Mouse (Mus musculus) neural tube, embryonic 13.5 days (tissue): ENCODE data around the gene Ces5a. TPM values are rescaled to one million over a fixed set of nuclear protein-coding genes. Genes with fewer than 3 reads are reported as not detected.

Source experiments
- ATAC-seq: fragments of 200-750 bp; cut with Nextera tagmentation; 2 replicates; pipeline ENCODE4 v1.8.0; 2017; ENCODE audit warnings: low read depth, mild to moderate bottlenecking, moderate TSS enrichment, moderate library complexity
- H3K27ac ChIP-seq: fragments of 300-500 bp; sonication (generic); replicated peaks from 2 replicates; pipeline ENCODE4 v1.5.1; 2015; ENCODE audit warnings: moderate library complexity, mild to moderate bottlenecking, inconsistent platforms
- H3K27me3 ChIP-seq: fragments of 300-500 bp; sonication (generic); 2 replicates; pipeline ENCODE4 v1.6.1; 2015; ENCODE audit warnings: mild to moderate bottlenecking, inconsistent platforms
- H3K36me3 ChIP-seq: fragments of 300-500 bp; sonication (generic); 2 replicates; pipeline ENCODE4 v1.6.1; 2015; ENCODE audit warnings: mild to moderate bottlenecking, inconsistent platforms
- H3K4me1 ChIP-seq: fragments of 300-500 bp; sonication (generic); replicated peaks from 2 replicates; pipeline ENCODE4 v1.6.1; 2015; ENCODE audit warnings: inconsistent platforms
- H3K4me2 ChIP-seq: fragments of 300-500 bp; sonication (generic); 2 replicates; pipeline ENCODE4 v1.6.1; 2015; ENCODE audit warnings: inconsistent platforms, mild to moderate bottlenecking, moderate library complexity
- H3K4me3 ChIP-seq: fragments of 300-500 bp; sonication (generic); 2 replicates; pipeline ENCODE4 v1.5.1; 2015; ENCODE audit warnings: mild to moderate bottlenecking, inconsistent platforms
- H3K9ac ChIP-seq: fragments of 300-500 bp; sonication (generic); 2 replicates; pipeline ENCODE4 v1.6.1; 2015; ENCODE audit warnings: moderate library complexity, mild to moderate bottlenecking, inconsistent platforms
- H3K9me3 ChIP-seq: fragments of 300-500 bp; sonication (generic); 2 replicates; pipeline ENCODE4 v1.6.1; 2016; ENCODE audit warnings: inconsistent platforms
- WGBS: fragments of 180-500 bp; shearing (Covaris S2); methylation state at CpG from one replicate; pipeline ENCODE4 v1.1.7; 2015; 5-methylcytosine and 5-hydroxymethylcytosine counted together
- polyA plus RNA-seq: library from polyadenylated mRNA; unstranded; fragments of >200 nt; fragmentation: Nextera tagmentation; extraction: Ambion mirVana; gene quantifications from 2 replicates; pipeline ENCODE4 v1.2.1, GENCODE M21; 2015

Gene Ces5a
- polyA plus RNA-seq, result 0.31 TPM in 1 of 2 replicates, not detected in the other

DNA sequence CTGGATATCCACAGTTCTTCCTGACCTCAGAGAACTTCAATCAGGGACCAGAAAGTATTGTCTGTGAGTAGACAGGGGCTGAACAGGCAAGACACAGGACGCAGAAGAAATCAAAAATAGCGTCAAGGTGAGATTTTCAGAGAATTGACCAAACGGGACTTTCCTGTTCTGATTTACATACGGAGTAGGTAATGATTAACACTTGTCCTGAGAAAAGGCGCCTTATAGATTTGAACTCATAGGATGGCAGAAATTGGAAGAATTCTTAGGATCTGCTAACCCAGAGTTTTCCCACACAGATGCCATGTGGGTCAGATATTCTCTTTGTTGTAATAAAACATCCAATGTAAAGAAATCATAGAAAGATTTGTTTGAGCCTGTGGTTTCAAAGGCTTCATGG lies at the start of gene Ces5a:
Ces5a (minus strand) TSS at position 101 of the 400 bp plus-strand sequence.
- Histone ChIP-seq H3K9me3 (no peaks in the 10 kb centered on the region), H3K4me2 (no peak within 1 kb of the TSS), H3K4me1 (no peaks in the 10 kb centered on the region), H3K27ac (no peak within 1 kb of the TSS), H3K4me3 (no peak within 1 kb of the TSS), H3K9ac (no peak within 1 kb of the TSS), H3K36me3 (no peaks in the 10 kb centered on the region), H3K27me3 (no peaks in the 10 kb centered on the region)
- no peak for ATAC-seq
- WGBS, result 92% methylated on average over 5 of the region's 5 CpGs

DNA sequence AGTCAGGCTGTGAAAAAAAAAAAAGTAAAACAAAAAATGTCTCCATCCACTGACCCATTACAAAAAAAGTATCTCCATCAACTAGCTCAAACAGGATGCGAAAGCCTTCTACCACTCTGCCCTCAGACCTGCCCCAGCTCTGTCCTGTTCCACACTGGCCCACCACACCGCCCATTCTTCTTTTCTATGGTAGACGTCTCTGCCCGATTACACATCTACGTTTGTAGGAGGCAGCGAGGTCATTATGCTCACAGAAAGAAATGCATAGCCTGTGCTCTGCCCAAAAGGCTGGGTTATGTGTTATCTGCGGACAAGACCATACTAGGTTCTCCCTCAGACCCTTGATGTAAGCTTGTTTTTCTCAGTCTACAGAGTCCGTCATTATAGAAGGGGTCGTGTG lies 37.2 kb upstream of the Ces5a start:
- Histone ChIP-seq H3K4me3 (no peak overlapping the region), H3K4me2 (no peak overlapping the region), H3K9me3 (0 out of 2 replicates have a peak, but pooled peaks cover 8% of the 10 kb centered on the region), H3K36me3 (no peaks in the 10 kb centered on the region), H3K9ac (no peak overlapping the region), H3K27ac (peak overlapping the region; percentile 79), H3K4me1 (peaks cover 45% of the 10 kb centered on the region), H3K27me3 (no peaks in the 10 kb centered on the region)
- no peak for ATAC-seq
- 75% methylated on average over 9 of the region's 9 CpGs for WGBS

GRCm38 (mm10) chr8:93572095-93572501 lies 36.5 kb upstream of the Ces5a start:
- Histone ChIP-seq H3K4me2 (no peak overlapping the region), H3K27me3 (no peaks in the 10 kb centered on the region), H3K4me1 (peaks cover 47% of the 10 kb centered on the region), H3K9me3 (0 out of 2 replicates have a peak, but pooled peaks cover 8% of the 10 kb centered on the region), H3K27ac (peak overlapping the region; percentile 79), H3K4me3 (no peak overlapping the region), H3K9ac (no peak overlapping the region), H3K36me3 (no peaks in the 10 kb centered on the region)
- 21% methylated on average over 2 of the region's 2 CpGs for WGBS
- ATAC-seq, result peak; percentile 60; the same call in 1 of the 2 replicates

DNA sequence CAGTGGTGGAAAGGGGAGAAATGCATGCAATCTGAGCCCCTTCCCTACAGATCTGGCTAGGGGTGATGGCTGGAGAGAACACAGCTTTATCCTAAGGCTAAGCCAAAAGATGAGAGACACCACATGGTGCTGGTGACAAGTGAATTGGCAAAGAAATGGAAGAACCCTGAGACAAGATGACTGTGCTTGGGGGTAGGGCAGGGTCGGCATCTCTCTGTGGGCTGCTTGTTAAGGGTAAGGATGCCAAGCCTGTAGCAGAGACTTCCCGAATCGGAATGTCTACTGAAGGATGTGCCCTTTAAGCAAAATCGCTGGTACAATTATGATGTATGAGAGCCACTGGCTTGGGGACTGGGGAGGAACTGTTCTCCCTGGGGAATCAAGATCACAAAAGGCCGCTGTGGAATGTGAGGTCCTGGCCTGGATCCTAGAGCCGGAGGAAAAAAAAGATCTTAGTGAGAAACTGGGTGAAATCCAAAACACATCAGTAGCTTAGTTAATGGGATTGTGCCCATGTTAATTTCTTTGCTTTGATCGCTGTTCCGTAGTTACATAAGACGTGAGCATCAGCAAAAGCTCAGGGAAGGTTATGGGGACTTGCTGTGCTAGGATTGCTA lies 35.8 kb upstream of the Ces5a start:
- H3K36me3 ChIP-seq, result no peaks in the 10 kb centered on the region
- H3K4me3 ChIP-seq, result no peak overlapping the region
- no peak overlapping the region for H3K9ac ChIP-seq
- H3K4me1 ChIP-seq, result peaks cover 51% of the 10 kb centered on the region
- WGBS, result 26% methylated on average over 9 of the region's 9 CpGs
- ATAC-seq, result no peak
- H3K9me3 ChIP-seq, result 0 out of 2 replicates have a peak, but pooled peaks cover 8% of the 10 kb centered on the region
- peak overlapping the region; percentile 79 for H3K27ac ChIP-seq
- H3K4me2 ChIP-seq, result no peak overlapping the region
- H3K27me3 ChIP-seq, result no peaks in the 10 kb centered on the region

DNA sequence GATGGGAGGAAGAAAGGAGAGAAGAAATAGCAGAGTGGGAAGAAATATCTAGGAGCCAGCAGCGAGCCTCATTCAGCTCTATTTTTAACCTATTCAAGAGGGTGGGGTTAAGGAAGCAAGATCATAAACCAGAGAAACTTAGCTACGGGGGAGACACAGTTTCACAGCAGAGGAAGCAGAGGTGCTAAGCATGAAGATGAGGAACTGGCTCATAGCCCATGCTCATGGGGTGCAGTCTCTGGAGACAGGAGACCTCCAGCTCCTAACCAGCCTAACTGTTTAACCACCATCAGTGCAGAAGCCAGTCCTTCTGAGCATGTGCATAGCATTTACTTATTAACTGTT lies 34.5 kb upstream of the Ces5a start:
- no peaks in the 10 kb centered on the region for H3K36me3 ChIP-seq
- H3K9ac ChIP-seq, result no peak overlapping the region
- WGBS, result 25% methylated on average over 2 of the region's 2 CpGs
- H3K27me3 ChIP-seq, result no peaks in the 10 kb centered on the region
- peak overlapping the region; percentile 79 for H3K27ac ChIP-seq
- H3K4me1 ChIP-seq, result peaks cover 51% of the 10 kb centered on the region
- H3K4me3 ChIP-seq, result no peak overlapping the region
- 0 out of 2 replicates have a peak, but pooled peaks cover 8% of the 10 kb centered on the region for H3K9me3 ChIP-seq
- ATAC-seq, result peak; percentile 21
- peak overlapping the region; percentile 21; the same call in 1 of the 2 replicates for H3K4me2 ChIP-seq

DNA sequence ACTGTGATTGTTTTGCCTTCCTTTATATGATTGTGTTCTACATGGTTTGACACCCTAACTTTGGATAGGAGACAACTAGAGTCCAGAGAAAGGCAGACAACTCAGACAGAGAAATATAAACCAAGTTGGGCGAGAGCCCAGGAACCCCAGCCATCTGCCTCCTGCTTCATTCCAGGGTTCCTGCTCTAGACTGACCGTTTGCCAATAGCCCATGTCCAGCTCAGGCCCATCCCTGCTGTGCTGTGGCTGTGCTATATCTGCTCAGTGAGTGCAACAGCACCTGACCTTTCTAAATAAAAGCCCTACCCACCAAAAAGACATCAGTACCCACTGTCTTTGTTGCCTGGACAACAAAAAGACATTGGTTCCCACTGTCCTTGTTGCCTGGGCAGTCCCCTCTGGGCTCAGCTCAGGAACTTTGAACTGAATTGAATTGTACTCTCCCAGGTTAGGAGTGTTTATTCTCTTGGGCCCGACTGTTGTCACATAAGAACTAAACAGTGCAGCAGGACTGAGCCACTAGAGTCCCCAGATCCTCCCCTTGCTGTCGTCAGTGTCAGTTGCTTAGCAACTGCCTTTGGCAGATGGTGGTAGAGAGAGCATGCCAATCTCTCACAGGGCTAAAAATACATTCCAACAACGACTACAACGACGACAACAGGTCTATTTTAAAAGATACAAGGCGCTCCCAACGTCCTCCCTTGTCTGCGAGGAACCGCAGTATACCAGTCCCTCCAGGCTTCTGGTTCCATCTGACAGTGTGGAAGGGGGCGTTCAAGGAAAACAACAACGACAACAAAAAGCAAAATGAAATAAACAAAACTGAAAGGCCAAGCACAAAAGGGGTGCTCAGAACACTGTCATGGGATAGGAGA lies 33.9 kb upstream of the Ces5a start:
- Histone ChIP-seq H3K4me1 (peaks cover 51% of the 10 kb centered on the region), H3K9ac (no peak overlapping the region), H3K9me3 (0 out of 2 replicates have a peak, but pooled peaks cover 8% of the 10 kb centered on the region), H3K27ac (peak overlapping the region; percentile 79), H3K4me2 (peak overlapping the region; percentile 21; the same call in 1 of the 2 replicates), H3K27me3 (no peaks in the 10 kb centered on the region), H3K4me3 (no peak overlapping the region), H3K36me3 (no peaks in the 10 kb centered on the region)
- WGBS, result 39% methylated on average over 13 of the region's 13 CpGs
- peak; percentile 87 for ATAC-seq

GRCm38 (mm10) chr8:93568666-93569065 lies 33.0 kb upstream of the Ces5a start:
- ATAC-seq, result no peak
- Histone ChIP-seq H3K4me2 (no peak overlapping the region), H3K27ac (no peak overlapping the region)

GRCm38 (mm10) chr8:93567086-93567485 lies 31.5 kb upstream of the Ces5a start:
- no peak for ATAC-seq
- H3K27ac ChIP-seq, result peak overlapping the region; percentile 25; the same call in 1 of the 2 replicates
- 60% methylated on average over 9 of the region's 9 CpGs for WGBS

More at GRCm38 (mm10) chr8:93568666-93569065, 33.0 kb upstream of the Ces5a start:
- no peaks in the 10 kb centered on the region for H3K27me3 ChIP-seq
- no peaks in the 10 kb centered on the region for H3K36me3 ChIP-seq
- WGBS, result 93% methylated on average over 3 of the region's 3 CpGs
- H3K4me3 ChIP-seq, result no peak overlapping the region
- peaks cover 47% of the 10 kb centered on the region for H3K4me1 ChIP-seq
- H3K9me3 ChIP-seq, result 0 out of 2 replicates have a peak, but pooled peaks cover 8% of the 10 kb centered on the region
- no peak overlapping the region for H3K9ac ChIP-seq

GRCm38 (mm10) chr8:93564634-93565033 lies 29.0 kb upstream of the Ces5a start:
- Histone ChIP-seq H3K9ac (no peak overlapping the region), H3K4me2 (no peak overlapping the region), H3K27me3 (no peaks in the 10 kb centered on the region), H3K9me3 (0 out of 2 replicates have a peak, but pooled peaks cover 8% of the 10 kb centered on the region), H3K36me3 (no peaks in the 10 kb centered on the region), H3K4me1 (peaks cover 11% of the 10 kb centered on the region), H3K27ac (no peak overlapping the region), H3K4me3 (no peak overlapping the region)
- WGBS, result 84% methylated on average over 4 of the region's 4 CpGs
- ATAC-seq, result no peak

More at GRCm38 (mm10) chr8:93567086-93567485, 31.5 kb upstream of the Ces5a start:
- 0 out of 2 replicates have a peak, but pooled peaks cover 8% of the 10 kb centered on the region for H3K9me3 ChIP-seq
- peaks cover 35% of the 10 kb centered on the region for H3K4me1 ChIP-seq
- H3K9ac ChIP-seq, result no peak overlapping the region
- no peak overlapping the region for H3K4me2 ChIP-seq
- no peaks in the 10 kb centered on the region for H3K36me3 ChIP-seq
- H3K4me3 ChIP-seq, result no peak overlapping the region
- H3K27me3 ChIP-seq, result no peaks in the 10 kb centered on the region

DNA sequence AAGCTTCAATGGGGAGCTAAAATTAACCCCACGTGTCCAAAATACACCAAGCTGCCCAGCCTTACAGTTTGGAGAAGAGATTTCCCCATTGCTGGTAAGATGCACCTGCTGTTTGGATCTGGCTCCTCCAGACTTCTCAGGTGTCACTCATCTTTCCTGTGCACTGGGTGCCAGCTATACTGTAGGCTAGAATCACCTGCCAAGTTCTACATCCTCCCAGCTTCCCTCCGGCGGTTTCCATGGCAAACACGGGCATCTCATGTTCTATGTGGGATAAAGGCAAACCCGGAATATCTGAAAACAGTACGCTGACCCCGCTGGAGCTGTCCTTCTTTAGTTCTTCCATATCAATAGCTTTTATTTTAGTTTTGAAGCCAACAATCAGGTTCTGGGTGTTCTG lies 27.9 kb upstream of the Ces5a start:
- Histone ChIP-seq H3K9me3 (0 out of 2 replicates have a peak, but pooled peaks cover 5% of the 10 kb centered on the region), H3K4me2 (no peak overlapping the region), H3K36me3 (no peaks in the 10 kb centered on the region), H3K4me1 (peaks cover 6% of the 10 kb centered on the region; the same call in 1 of the 2 replicates), H3K9ac (no peak overlapping the region), H3K27me3 (no peaks in the 10 kb centered on the region), H3K4me3 (no peak overlapping the region), H3K27ac (no peak overlapping the region)
- 80% methylated on average over 7 of the region's 7 CpGs for WGBS
- ATAC-seq, result no peak

- no peaks in the 10 kb centered on the region for H3K36me3 ChIP-seq
- H3K9me3 ChIP-seq, result no peaks in the 10 kb centered on the region
- H3K4me2 ChIP-seq, result no peak overlapping the region
- peaks cover 6% of the 10 kb centered on the region; the same call in 1 of the 2 replicates for H3K4me1 ChIP-seq
- H3K27ac ChIP-seq, result no peak overlapping the region
- H3K4me3 ChIP-seq, result no peak overlapping the region
- no peak overlapping the region for H3K9ac ChIP-seq
- no peak for ATAC-seq
- 38% methylated on average over 6 of the region's 6 CpGs for WGBS
- H3K27me3 ChIP-seq, result no peaks in the 10 kb centered on the region
Measured at GRCm38 (mm10) chr8:93562557-93563210, 27.1 kb upstream of the Ces5a start.
